Mouse (Mus musculus): Measurements from ENCODE around the gene Unc93a2.
"Not testable (repeated sequence)": the region's sequence is repeated elsewhere in the genome, so short reads cannot be mapped to it uniquely, and the experiment has no call there.

DNA sequence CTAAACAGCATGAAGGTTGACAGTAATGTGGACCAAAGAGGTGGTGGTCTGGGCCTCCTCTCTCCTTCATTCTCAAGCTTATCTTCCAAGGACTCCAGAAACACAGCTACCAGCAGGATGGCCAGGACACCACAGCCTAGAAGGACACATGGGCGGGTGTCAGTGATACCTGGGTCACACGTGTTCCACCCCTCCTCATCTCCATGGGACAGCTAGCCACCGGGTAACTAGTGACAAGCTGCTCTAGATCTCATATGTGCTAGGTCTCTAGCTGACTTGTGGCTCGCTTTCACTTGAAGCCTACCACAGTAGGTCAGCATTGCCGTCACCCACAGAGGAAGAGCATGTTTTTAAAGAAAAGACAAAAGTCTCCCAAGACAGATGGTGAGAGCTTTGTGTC is 13.4 kb downstream of the Unc93a2 start, which contains the start of gene Gm49630:
- TF ChIP-seq POLR2A (IDR thresholded peaks at IDR 0.05; ENCODE audit: borderline replicate concordance, extremely low read depth, insufficient read depth, insufficient read length, poor library complexity, severe bottlenecking); CTCF (IDR thresholded peaks at IDR 0.05; ENCODE audit: borderline replicate concordance, extremely low read depth, insufficient read depth, insufficient read length): not testable (repeated sequence)

Measured in brain, embryonic 14.5 days (tissue).